Mouse (Mus musculus): Measurements from ENCODE around the gene Ube2v1.

DNA sequence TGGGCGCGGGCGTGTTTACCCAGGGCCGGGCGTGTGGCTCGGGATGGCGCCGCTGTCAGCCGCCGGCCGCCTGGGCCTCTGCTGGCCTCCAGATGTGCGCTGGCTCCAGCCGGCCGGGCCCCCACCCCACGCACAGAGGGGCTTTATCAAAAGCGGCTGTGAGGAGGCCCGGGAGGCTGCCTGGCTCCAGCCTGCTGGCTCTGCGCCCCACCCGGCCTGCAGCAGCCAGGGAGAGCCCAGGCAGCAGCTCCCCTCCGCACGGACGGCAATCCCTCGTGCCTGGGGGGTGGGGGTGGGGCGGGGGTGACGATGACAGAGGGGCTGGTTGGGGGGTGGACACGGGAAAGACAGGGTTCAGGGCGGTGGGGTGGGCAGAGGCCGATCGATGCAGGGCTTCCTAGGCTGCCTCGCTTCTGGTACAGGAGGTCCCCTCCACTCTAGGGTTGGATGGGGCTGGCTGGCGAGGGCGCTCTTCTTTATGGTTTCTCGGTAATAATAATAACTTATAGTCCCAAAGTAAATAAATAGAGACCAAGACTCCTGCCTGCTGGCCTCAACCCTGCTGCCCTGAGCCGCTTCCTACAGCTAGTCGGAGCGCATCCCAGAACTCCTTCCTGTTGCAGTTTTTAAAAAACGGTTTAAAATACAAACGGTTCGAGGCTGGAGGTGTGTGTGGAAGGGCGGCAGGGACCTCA, 34.3 kb downstream of the Ube2v1 start:
- TF ChIP-seq CTCF (IDR thresholded peaks at IDR 0.05): no peak
- no peak for TF ChIP-seq EP300 (IDR thresholded peaks at IDR 0.05)
